26 mouse cellular contexts compared by ENCODE assay signal in genomic region chr4:130876016-130876726, GRCm38 (mm10). TPM values are rescaled to one million over a fixed set of nuclear protein-coding genes. Genes with fewer than 3 reads are reported as not detected.
A peak's percentile ranks its signal among the peaks of the same experiment; 100 is the strongest.
DNase-seq lines count a peak whose midpoint lies in the region; ATAC-seq lines count a peak whose summit lies in the region.
"Had no signal": no experiment of that assay in that cellular context is flagged by ENCODE, and none has a peak within 500 bp of the region (broad histone marks: within the 10 kb centered on the region; RNA-seq: fewer than 3 reads in every experiment).

No protein-coding gene starts in this region.

- 57% methylated on average over 14 of the region's 14 CpGs for WGBS in hindbrain, embryonic 11.5 days
- WGBS in hindbrain, embryonic 13.5 days = 61% methylated on average over 14 of the region's 14 CpGs

- no peak for DNase-seq in hindbrain, embryonic 11.5 days (ENCODE audit: low spot score)
- DNase-seq in 3134 (ENCODE audit: extremely low read depth, insufficient read length, low spot score) = peak; percentile 31
- peak; percentile 14 for DNase-seq in MN1 (ENCODE audit: low spot score)
- peak; percentile 82 for DNase-seq in adrenal gland, postnatal 14 days
- DNase-seq in spleen, adult 12 weeks (ENCODE audit: low spot score) = no peak
- no peak for DNase-seq in layer of hippocampus, adult 11-12 months (ENCODE audit: low spot score)
- DNase-seq: cerebellum, adult 8-10 months; gastrocnemius, postnatal 25 days; heart, adult 18-20 months; heart, postnatal 10 days; kidney, adult 8-10 months; kidney, postnatal 4 days; liver; lung, postnatal 36 days had no signal

- peaks cover 8% of the 10 kb centered on the region; the same call in 1 of the 2 replicates for H3K4me1 ChIP-seq in hindbrain, embryonic 11.5 days (replicated peaks; ENCODE audit: control insufficient read depth, insufficient read depth, low read length)
- peaks cover 52% of the 10 kb centered on the region for H3K4me1 ChIP-seq in hindbrain, embryonic 13.5 days (replicated peaks)
- H3K4me1 ChIP-seq: liver, embryonic 15.5 days had no signal

- H3K9me3 ChIP-seq in hindbrain, embryonic 11.5 days (ENCODE audit: control insufficient read depth, low read length) = no peaks in the 10 kb centered on the region
- no peaks in the 10 kb centered on the region for H3K9me3 ChIP-seq in hindbrain, embryonic 13.5 days
- H3K9me3 ChIP-seq: forebrain, embryonic 10.5 days; heart, embryonic 12.5 days; limb, embryonic 10.5 days; liver, embryonic 15.5 days; lung, embryonic 15.5 days; neural tube, embryonic 15.5 days had no signal

- no peak overlapping the region for H3K27ac ChIP-seq in hindbrain, embryonic 11.5 days (ENCODE audit: low read depth, low read length)
- H3K27ac ChIP-seq in hindbrain, embryonic 13.5 days = no peak overlapping the region
- H3K27ac ChIP-seq: forebrain, embryonic 10.5 days; hindbrain, embryonic 14.5 days; limb, embryonic 10.5 days; liver, embryonic 15.5 days; lung, embryonic 15.5 days; neural tube, embryonic 15.5 days had no signal

- H3K4me3 ChIP-seq in hindbrain, embryonic 11.5 days (ENCODE audit: low read depth, low read length) = no peak overlapping the region
- no peak overlapping the region for H3K4me3 ChIP-seq in hindbrain, embryonic 13.5 days
- H3K4me3 ChIP-seq: forebrain, embryonic 10.5 days; heart, embryonic 12.5 days; limb, embryonic 10.5 days; liver, embryonic 15.5 days; lung, embryonic 15.5 days; megakaryocyte, embryonic 14.5 days; neural tube, embryonic 15.5 days had no signal

- ATAC-seq in hindbrain, embryonic 11.5 days (ENCODE audit: low FRiP score) = peak; percentile 28; the same call in 1 of the 2 replicates
- ATAC-seq in hindbrain, embryonic 13.5 days (ENCODE audit: low FRiP score) = no peak
- no peak for ATAC-seq in monocyte, adult 5-6 weeks (replicated peaks; ENCODE audit: insufficient number of reproducible peaks, low FRiP score, low TSS enrichment, poor library complexity, severe bottlenecking)
- ATAC-seq: forebrain, embryonic 16.5 days; Patski had no signal

- no peak overlapping the region for H3K4me2 ChIP-seq in hindbrain, embryonic 11.5 days (replicated peaks; ENCODE audit: low read depth, low read length)
- no peak overlapping the region for H3K4me2 ChIP-seq in hindbrain, embryonic 13.5 days
- H3K4me2 ChIP-seq: heart, embryonic 12.5 days; hindbrain, embryonic 14.5 days; liver, embryonic 15.5 days; lung, embryonic 15.5 days; neural tube, embryonic 15.5 days had no signal

- no peaks in the 10 kb centered on the region for H3K36me3 ChIP-seq in hindbrain, embryonic 11.5 days (ENCODE audit: control insufficient read depth, insufficient read depth, low read length)
- no peaks in the 10 kb centered on the region for H3K36me3 ChIP-seq in hindbrain, embryonic 13.5 days
- H3K36me3 ChIP-seq: forebrain, embryonic 10.5 days; heart, embryonic 12.5 days; limb, embryonic 10.5 days; liver, embryonic 15.5 days; lung, embryonic 15.5 days; neural tube, embryonic 15.5 days had no signal

- peaks cover 3% of the 10 kb centered on the region for H3K27me3 ChIP-seq in hindbrain, embryonic 11.5 days (ENCODE audit: control insufficient read depth, insufficient read depth, low read length)
- peaks cover 56% of the 10 kb centered on the region for H3K27me3 ChIP-seq in hindbrain, embryonic 13.5 days
- H3K27me3 ChIP-seq: Patski had no signal

- no peak overlapping the region for H3K9ac ChIP-seq in hindbrain, embryonic 11.5 days (ENCODE audit: low read depth, low read length)
- no peak overlapping the region for H3K9ac ChIP-seq in hindbrain, embryonic 13.5 days
- H3K9ac ChIP-seq: heart, embryonic 12.5 days; hindbrain, embryonic 14.5 days; liver, embryonic 15.5 days; lung, embryonic 15.5 days; neural tube, embryonic 15.5 days had no signal

RNA-seq across cellular contexts. Expression of gene Laptm5, which starts 36.8 kb away (rescaled TPM):
- 23.4 and 32.1 TPM in 2 replicates for polyA plus RNA-seq in hindbrain, embryonic 11.5 days (2014; fragmentation: Nextera tagmentation; extraction: Ambion mirVana)
- 29.4 and 31.4 TPM in 2 replicates for polyA plus RNA-seq in hindbrain, embryonic 13.5 days (2015; fragmentation: Nextera tagmentation; extraction: Ambion mirVana)
- total RNA-seq in adrenal gland, postnatal 14 days (2021) = 15.2 and 52.4 TPM in 2 replicates
- 420 to 631 TPM (median 540 TPM) in 3 replicates for total RNA-seq in monocyte, adult 5-6 weeks (2017)
- polyA plus RNA-seq: Patski had no signal

Comparison
In these comparisons a context has a peak if more than half of its experiments do, and no peak if none do; other contexts are left out.
1. DNase-seq: peak in 3134 (single experiment), MN1 (single experiment) and adrenal gland, postnatal 14 days (single experiment); none in hindbrain, embryonic 11.5 days (single experiment), spleen, adult 12 weeks (single experiment) and layer of hippocampus, adult 11-12 months (single experiment).